Mouse (Mus musculus): ENCODE measurements around the gene Hoxa9. TPM values are rescaled to one million over a fixed set of nuclear protein-coding genes. Genes with fewer than 3 reads are reported as not detected.

The Hoxa9 gene
- polyA plus RNA-seq, 1 experiment from 2014 or later, result 0.54 TPM

DNA sequence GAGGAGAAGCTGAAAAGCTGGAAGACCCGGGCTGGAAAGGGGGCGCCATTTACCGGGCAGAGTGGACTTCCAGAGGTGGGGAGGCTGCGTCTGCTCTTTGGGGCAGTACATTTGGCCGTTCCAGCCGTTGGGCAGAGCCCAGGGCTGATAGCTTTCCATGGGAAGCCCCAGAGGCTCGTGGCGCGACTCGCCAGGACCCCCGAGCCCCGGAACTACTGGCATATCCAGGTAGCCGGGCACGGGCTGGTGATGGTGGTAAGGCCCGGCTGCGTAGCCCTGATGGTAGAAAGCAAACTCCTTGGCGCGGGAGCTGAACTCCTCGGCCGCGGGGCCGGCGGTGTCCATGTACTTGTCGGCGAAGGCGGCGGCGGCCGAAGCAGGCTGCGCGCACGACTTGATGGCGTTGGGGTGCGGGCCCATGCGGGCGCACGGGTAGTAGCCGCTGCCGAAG, 28.9 kb upstream of the Hoxa9 start:
- no peaks in the 10 kb centered on the region for H3K9me3 ChIP-seq (replicated peaks)
- peak overlapping the region; percentile 85 for H3K4me2 ChIP-seq
- WGBS, result under 1% methylated on average over 39 of the region's 39 CpGs
- no peak for ATAC-seq (ENCODE audit: insufficient number of reproducible peaks, low FRiP score)
- H3K27ac ChIP-seq (ENCODE audit: poor library complexity, severe bottlenecking), result no peak overlapping the region
- H3K4me1 ChIP-seq (replicated peaks), result peaks cover 13% of the 10 kb centered on the region; the same call in 1 of the 2 replicates
- no peaks in the 10 kb centered on the region for H3K36me3 ChIP-seq
- H3K27me3 ChIP-seq (replicated peaks), result peaks cover 83% of the 10 kb centered on the region
- H3K4me3 ChIP-seq, result peak overlapping the region; percentile 57
- no peak overlapping the region for H3K9ac ChIP-seq

DNA sequence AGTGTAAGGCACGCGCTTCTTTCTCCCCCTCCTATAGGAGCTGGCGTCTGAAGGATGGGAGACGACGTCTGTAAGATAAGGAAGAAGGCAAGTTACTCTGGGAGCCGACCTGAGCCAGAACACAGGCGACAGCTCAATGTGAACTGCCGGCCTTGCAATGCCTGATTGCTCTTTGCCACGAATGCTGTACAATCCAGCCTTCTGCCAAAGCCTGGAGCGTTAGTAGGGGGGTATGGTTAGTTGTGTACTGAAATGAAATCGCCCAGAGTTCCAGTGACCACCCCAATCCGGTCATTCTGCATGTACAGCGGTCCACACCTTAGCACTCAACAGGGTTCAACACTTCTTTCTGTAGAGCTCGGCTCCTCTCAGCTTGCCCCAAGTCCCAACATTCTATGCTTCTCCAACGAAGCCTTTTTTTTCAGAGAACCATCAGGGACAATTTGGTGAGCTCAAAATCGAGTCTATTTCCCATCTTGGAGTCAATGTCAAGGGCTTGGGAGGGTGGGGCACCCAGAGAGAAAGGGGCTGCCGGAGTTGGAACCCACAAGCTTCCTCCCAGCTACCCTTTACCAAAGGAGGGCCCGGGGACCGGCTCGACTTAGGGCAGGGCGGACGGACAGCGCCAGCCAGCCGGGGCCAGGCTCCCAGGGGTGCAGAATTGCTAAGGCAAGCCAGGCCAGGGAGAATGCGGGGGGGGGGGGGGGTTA, 28.3 kb upstream of the Hoxa9 start:
- no peaks in the 10 kb centered on the region for H3K36me3 ChIP-seq
- peak overlapping the region; percentile 85 for H3K4me2 ChIP-seq
- H3K9me3 ChIP-seq (replicated peaks), result no peaks in the 10 kb centered on the region
- ATAC-seq (ENCODE audit: insufficient number of reproducible peaks, low FRiP score), result no peak
- H3K9ac ChIP-seq, result no peak overlapping the region
- H3K27ac ChIP-seq (ENCODE audit: poor library complexity, severe bottlenecking), result no peak overlapping the region
- peaks cover 13% of the 10 kb centered on the region; the same call in 1 of the 2 replicates for H3K4me1 ChIP-seq (replicated peaks)
- H3K4me3 ChIP-seq, result peak overlapping the region; percentile 57; the same call in 1 of the 2 replicates
- H3K27me3 ChIP-seq (replicated peaks), result peaks cover 78% of the 10 kb centered on the region
- WGBS, result under 1% methylated on average over 23 of the region's 25 CpGs

DNA sequence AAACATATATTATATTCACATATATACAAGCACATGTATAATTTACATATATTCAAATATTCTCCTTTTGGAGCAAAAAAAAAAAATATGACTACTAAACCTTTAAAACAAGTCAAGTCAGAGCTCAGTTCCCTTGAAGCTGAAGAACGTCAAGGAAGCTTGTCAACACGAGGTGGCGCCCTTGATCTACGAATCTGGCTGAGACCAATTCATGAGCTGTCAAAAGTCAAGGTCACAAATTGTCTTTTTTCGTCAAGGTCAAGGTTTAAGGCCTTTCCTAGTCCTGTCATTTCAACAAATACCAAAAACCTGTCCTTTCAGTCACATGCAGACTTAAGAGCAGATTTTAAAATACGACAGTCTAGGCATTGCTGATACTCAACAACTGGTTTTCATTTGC, 26.1 kb upstream of the Hoxa9 start:
- Histone ChIP-seq H3K36me3 (no peaks in the 10 kb centered on the region), H3K4me1 (replicated peaks) (peaks cover 17% of the 10 kb centered on the region; the same call in 1 of the 2 replicates), H3K4me2 (no peak overlapping the region), H3K27ac (ENCODE audit: poor library complexity, severe bottlenecking) (no peak overlapping the region), H3K9me3 (replicated peaks) (no peaks in the 10 kb centered on the region), H3K27me3 (replicated peaks) (peaks cover 77% of the 10 kb centered on the region), H3K4me3 (no peak overlapping the region), H3K9ac (no peak overlapping the region)
- under 1% methylated on average over 6 of the region's 6 CpGs for WGBS
- no peak for ATAC-seq (ENCODE audit: insufficient number of reproducible peaks, low FRiP score)

- Histone ChIP-seq H3K4me2 (peak overlapping the region; percentile 14; the same call in 1 of the 2 replicates), H3K27me3 (replicated peaks) (peaks cover 78% of the 10 kb centered on the region), H3K9me3 (replicated peaks) (no peaks in the 10 kb centered on the region), H3K4me3 (0 out of 2 replicates have a peak overlapping the region, but pooled peaks have one; percentile 1), H3K27ac (ENCODE audit: poor library complexity, severe bottlenecking) (no peak overlapping the region), H3K36me3 (no peaks in the 10 kb centered on the region), H3K4me1 (replicated peaks) (peaks cover 4% of the 10 kb centered on the region; the same call in 1 of the 2 replicates), H3K9ac (no peak overlapping the region)
- ATAC-seq (ENCODE audit: insufficient number of reproducible peaks, low FRiP score), result no peak
- WGBS, result under 1% methylated on average over 59 of the region's 59 CpGs
Observed at GRCm38 (mm10) chr6:52253511-52254500, 22.9 kb upstream of the Hoxa9 start.

DNA sequence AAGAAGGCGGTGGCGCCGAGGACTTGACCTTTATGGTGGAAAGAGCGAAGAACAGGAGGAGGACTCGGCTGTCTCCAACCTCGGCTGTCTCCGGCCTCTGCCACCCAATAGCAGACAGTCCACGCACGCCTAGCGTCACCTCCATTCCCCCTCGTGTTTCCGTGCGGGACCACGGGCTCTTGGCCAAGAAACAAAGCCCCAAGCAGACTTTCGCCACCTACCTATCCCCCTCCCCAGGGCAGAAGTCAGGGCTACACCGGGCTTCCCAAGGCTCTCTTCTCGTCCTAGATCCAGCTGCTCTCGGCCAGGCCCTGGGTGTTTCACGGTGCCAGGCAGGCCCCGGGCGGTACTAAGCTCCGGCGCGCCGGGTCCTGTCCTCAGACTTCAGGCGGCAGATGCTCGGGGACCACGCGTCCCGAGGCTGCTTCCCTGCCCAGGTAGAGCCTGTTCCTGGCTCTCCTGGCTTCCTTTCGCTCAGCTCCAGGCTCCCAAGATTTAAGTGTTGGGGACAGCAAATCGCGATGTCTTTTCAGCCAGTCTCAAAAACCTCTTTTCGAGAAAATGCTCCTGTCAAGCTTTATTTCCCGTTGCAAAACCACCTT, 22.0 kb upstream of the Hoxa9 start:
- H3K4me3 ChIP-seq, result 0 out of 2 replicates have a peak overlapping the region, but pooled peaks have one; percentile 1
- whole genome bisulfite sequencing, result under 1% methylated on average over 35 of the region's 35 CpGs
- H3K27me3 ChIP-seq (replicated peaks), result peaks cover 79% of the 10 kb centered on the region
- no peak overlapping the region for H3K9ac ChIP-seq
- H3K4me1 ChIP-seq (replicated peaks), result peaks cover 4% of the 10 kb centered on the region; the same call in 1 of the 2 replicates
- H3K27ac ChIP-seq (ENCODE audit: poor library complexity, severe bottlenecking), result no peak overlapping the region
- no peak overlapping the region for H3K4me2 ChIP-seq
- no peaks in the 10 kb centered on the region for H3K9me3 ChIP-seq (replicated peaks)
- no peak for ATAC-seq (ENCODE audit: insufficient number of reproducible peaks, low FRiP score)
- no peaks in the 10 kb centered on the region for H3K36me3 ChIP-seq

DNA sequence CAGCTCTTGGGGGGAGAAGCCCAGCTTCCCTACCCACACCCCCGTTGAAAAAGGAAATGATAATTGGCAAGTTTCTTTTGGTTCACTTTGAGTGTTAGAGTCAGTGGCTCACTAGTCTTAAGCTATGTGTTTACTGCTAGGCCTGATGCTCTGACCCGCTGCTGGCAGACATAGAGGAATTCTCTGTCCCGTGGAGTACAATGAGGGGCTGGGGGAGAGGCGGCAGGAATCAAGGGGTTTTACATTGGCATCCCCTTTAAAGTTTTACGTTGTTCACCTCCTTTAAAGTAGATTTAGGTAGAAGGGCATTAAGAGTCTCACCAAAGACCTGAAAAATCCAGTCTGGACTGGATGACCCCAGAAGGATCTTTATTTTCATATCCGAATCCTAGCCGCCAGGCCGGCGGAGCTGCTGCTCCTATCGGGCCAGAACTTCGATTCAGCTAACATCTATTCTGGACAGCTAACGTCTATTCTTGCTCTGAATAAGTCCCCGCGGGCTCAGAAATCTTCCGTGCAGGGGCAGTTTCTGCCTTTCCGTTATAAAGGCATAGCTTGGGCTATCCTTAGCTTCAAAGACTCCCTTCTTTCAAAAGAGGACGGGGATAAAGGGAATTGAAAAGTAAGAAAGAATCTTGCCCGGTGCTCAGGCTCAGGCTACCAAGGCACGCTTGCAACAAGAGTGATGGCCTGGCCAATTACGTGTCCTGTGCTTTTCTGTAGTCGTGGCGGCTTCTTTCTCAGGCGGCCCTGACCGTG, 21.3 kb upstream of the Hoxa9 start:
- Histone ChIP-seq H3K9me3 (replicated peaks) (no peaks in the 10 kb centered on the region), H3K4me2 (no peak overlapping the region), H3K9ac (no peak overlapping the region), H3K4me3 (no peak overlapping the region), H3K27ac (ENCODE audit: poor library complexity, severe bottlenecking) (no peak overlapping the region), H3K27me3 (replicated peaks) (peaks cover 83% of the 10 kb centered on the region), H3K4me1 (replicated peaks) (peaks cover 4% of the 10 kb centered on the region; the same call in 1 of the 2 replicates), H3K36me3 (no peaks in the 10 kb centered on the region)
- no peak for ATAC-seq (ENCODE audit: insufficient number of reproducible peaks, low FRiP score)
- 2% methylated on average over 24 of the region's 24 CpGs for WGBS

- H3K4me3 ChIP-seq, result no peak overlapping the region
- no peak for ATAC-seq (ENCODE audit: insufficient number of reproducible peaks, low FRiP score)
- no peaks in the 10 kb centered on the region for H3K9me3 ChIP-seq (replicated peaks)
- no peak overlapping the region for H3K27ac ChIP-seq (ENCODE audit: poor library complexity, severe bottlenecking)
- WGBS, result 10% methylated on average over 7 of the region's 7 CpGs
- no peaks in the 10 kb centered on the region for H3K36me3 ChIP-seq
- H3K9ac ChIP-seq, result no peak overlapping the region
- no peak overlapping the region for H3K4me2 ChIP-seq
- H3K4me1 ChIP-seq (replicated peaks), result peaks cover 6% of the 10 kb centered on the region; the same call in 1 of the 2 replicates
- H3K27me3 ChIP-seq (replicated peaks), result peaks cover 85% of the 10 kb centered on the region
Observed at GRCm38 (mm10) chr6:52251177-52251879, 20.4 kb upstream of the Hoxa9 start.

- Histone ChIP-seq H3K27me3 (replicated peaks) (peaks cover 92% of the 10 kb centered on the region), H3K4me1 (replicated peaks) (peaks cover 11% of the 10 kb centered on the region; the same call in 1 of the 2 replicates), H3K36me3 (no peaks in the 10 kb centered on the region), H3K9ac (no peak overlapping the region), H3K27ac (ENCODE audit: poor library complexity, severe bottlenecking) (no peak overlapping the region), H3K9me3 (replicated peaks) (no peaks in the 10 kb centered on the region), H3K4me2 (no peak overlapping the region), H3K4me3 (no peak overlapping the region)
- no peak for ATAC-seq (ENCODE audit: insufficient number of reproducible peaks, low FRiP score)
- 1% methylated on average over 4 of the region's 4 CpGs for WGBS
Observed at GRCm38 (mm10) chr6:52249826-52250225, 18.9 kb upstream of the Hoxa9 start.

- H3K27ac ChIP-seq (ENCODE audit: poor library complexity, severe bottlenecking), result no peak overlapping the region
- ATAC-seq (ENCODE audit: insufficient number of reproducible peaks, low FRiP score), result no peak
- peaks cover 12% of the 10 kb centered on the region; the same call in 1 of the 2 replicates for H3K4me1 ChIP-seq (replicated peaks)
- no peaks in the 10 kb centered on the region for H3K36me3 ChIP-seq
- WGBS, result 1% methylated on average over 16 of the region's 16 CpGs
- H3K4me2 ChIP-seq, result no peak overlapping the region; the same call in 1 of the 2 replicates
- H3K4me3 ChIP-seq, result no peak overlapping the region
- H3K27me3 ChIP-seq (replicated peaks), result peaks cover 95% of the 10 kb centered on the region
- H3K9ac ChIP-seq, result no peak overlapping the region
- H3K9me3 ChIP-seq (replicated peaks), result no peaks in the 10 kb centered on the region
Observed at GRCm38 (mm10) chr6:52249415-52249738, 18.5 kb upstream of the Hoxa9 start.
